Mouse (Mus musculus) heart, adult 2 months (tissue): ENCODE measurements around the gene Shisa3. TPM values are rescaled to one million over a fixed set of nuclear protein-coding genes. Genes with fewer than 3 reads are reported as not detected.

Experiments
- DNase-seq, 2 experiments: peaks; one replicate each; pipeline ENCODE4 v3.0.0; 2021
- H3K27ac ChIP-seq: fragments of 200-600 bp; 2 replicates; pipeline ENCODE4 v1.8.1; 2022
- H3K27me3 ChIP-seq: fragments of 200-500 bp; 2 replicates; pipeline ENCODE4 v1.6.1; 2012; ENCODE audit warnings: mild to moderate bottlenecking, low read length, inconsistent platforms, mixed read lengths; ENCODE audit not compliant: control insufficient read depth, insufficient read depth
- H3K36me3 ChIP-seq: fragments of 200-500 bp; 2 replicates; pipeline ENCODE4 v1.6.1; 2012; ENCODE audit warnings: low read length, inconsistent platforms; ENCODE audit not compliant: control insufficient read depth, insufficient read depth
- H3K4me1 ChIP-seq: fragments of 200-500 bp; 2 replicates; pipeline ENCODE4 v1.6.1; 2011; ENCODE audit warnings: low read length; ENCODE audit not compliant: control insufficient read depth, insufficient read depth
- H3K4me3 ChIP-seq: fragments of 200-600 bp; 2 replicates; pipeline ENCODE4 v1.8.1; 2022
- H3K79me2 ChIP-seq: fragments of 200-500 bp; replicated peaks from 2 replicates; pipeline ENCODE4 v1.6.1; 2012; ENCODE audit warnings: mild to moderate bottlenecking, inconsistent platforms, low read length, moderate library complexity, mixed read lengths; ENCODE audit not compliant: control insufficient read depth, insufficient read depth
- H3K9ac ChIP-seq: fragments of 200-500 bp; 2 replicates; pipeline ENCODE4 v1.6.1; 2012; ENCODE audit warnings: low read depth, mild to moderate bottlenecking, control low read depth, inconsistent platforms, low read length, mixed read lengths
- CTCF ChIP-seq: fragments of 200-600 bp; IDR thresholded peaks from 2 replicates; pipeline ENCODE4 v1.8.1; 2022; ENCODE audit warnings: antibody characterized with exemption, mild to moderate bottlenecking, moderate library complexity
- EP300 ChIP-seq: fragments of 200-500 bp; IDR thresholded peaks from 2 replicates; pipeline ENCODE4 v1.6.1; 2011; ENCODE audit warnings: low read depth, low read length, control low read depth; ENCODE audit not compliant: insufficient read depth
- POLR2A ChIP-seq: fragments of 200-500 bp; IDR thresholded peaks from 2 replicates; pipeline ENCODE4 v1.6.1; 2011; ENCODE audit warnings: mild to moderate bottlenecking, low read depth, low read length, control low read depth; ENCODE audit not compliant: insufficient read depth
- WGBS: fragments of 180-500 bp; shearing (Covaris S2); methylation state at CpG from one replicate; pipeline ENCODE4 v1.1.7; 2018; 5-methylcytosine and 5-hydroxymethylcytosine counted together
- intact Hi-C: fragments of 180-260 bp; cut with DNase I; formaldehyde crosslinking; loops from one replicate; pipeline ENCODE4 v1.15.1; 2025
- polyA plus RNA-seq: library from polyadenylated mRNA; depleted of rRNA; stranded (reverse); fragments of >200 nt; gene quantifications from 2 replicates; pipeline ENCODE4 v1.2.3, GENCODE M21; 2012
- total RNA-seq, 2 experiments: library from RNA; stranded (reverse); gene quantifications; 2 replicates each; pipeline ENCODE4 v1.2.3; 2021

Gene Shisa3
- total and polyA plus RNA-seq, 3 experiments = 0.59 to 1.2 (median 0.80) TPM

GRCm38 (mm10) chr5:67649156-67649555 is 41.5 kb downstream of the Shisa3 start:
- Histone ChIP-seq H3K27me3 (no peaks in the 10 kb centered on the region), H3K4me1 (no peaks in the 10 kb centered on the region), H3K27ac (no peak overlapping the region), H3K79me2 (no peaks in the 10 kb centered on the region), H3K9ac (no peak overlapping the region), H3K36me3 (no peaks in the 10 kb centered on the region), H3K4me3 (no peak overlapping the region)
- TF ChIP-seq CTCF (no peak), EP300 (no peak), POLR2A (no peak)
- DNase-seq = no peak
- intact Hi-C loops = no loop called here
- 75% methylated on average over 4 of the region's 4 CpGs for WGBS

- no peaks in the 10 kb centered on the region for H3K36me3 ChIP-seq
- H3K27me3 ChIP-seq = no peaks in the 10 kb centered on the region
- H3K27ac ChIP-seq = no peak overlapping the region
- H3K9ac ChIP-seq = no peak overlapping the region
- H3K4me3 ChIP-seq = no peak overlapping the region
- H3K79me2 ChIP-seq = no peaks in the 10 kb centered on the region
- TF ChIP-seq POLR2A (no peak), CTCF (no peak), EP300 (no peak)
- DNase-seq = no peak
- intact Hi-C loops = no loop called here
- WGBS = 94% methylated on average over 5 of the region's 5 CpGs
- H3K4me1 ChIP-seq = peaks cover under 1% of the 10 kb centered on the region; the same call in 1 of the 2 replicates
These were observed 42.3 kb downstream of the Shisa3 start for GRCm38 (mm10) chr5:67650021-67650420.

- 81% methylated on average over 4 of the region's 4 CpGs for WGBS
- TF ChIP-seq CTCF (no peak), EP300 (no peak), POLR2A (no peak)
These were observed 44.8 kb downstream of the Shisa3 start for GRCm38 (mm10) chr5:67652468-67652867.

GRCm38 (mm10) chr5:67653543-67653942 is 45.9 kb downstream of the Shisa3 start:
- Histone ChIP-seq H3K79me2 (no peaks in the 10 kb centered on the region), H3K27ac (no peak overlapping the region), H3K36me3 (no peaks in the 10 kb centered on the region), H3K27me3 (no peaks in the 10 kb centered on the region), H3K9ac (no peak overlapping the region), H3K4me1 (peaks cover 1% of the 10 kb centered on the region; the same call in 1 of the 2 replicates), H3K4me3 (no peak overlapping the region)
- no peak for DNase-seq
- TF ChIP-seq EP300 = no peak
- TF ChIP-seq CTCF = no peak
- TF ChIP-seq POLR2A = no peak
- intact Hi-C loops = no loop called here
- 98% methylated on average over 3 of the region's 3 CpGs for WGBS

More at GRCm38 (mm10) chr5:67652468-67652867, 44.8 kb downstream of the Shisa3 start:
- Histone ChIP-seq H3K4me1 (peaks cover 1% of the 10 kb centered on the region; the same call in 1 of the 2 replicates), H3K79me2 (no peaks in the 10 kb centered on the region), H3K27me3 (no peaks in the 10 kb centered on the region), H3K4me3 (no peak overlapping the region), H3K36me3 (no peaks in the 10 kb centered on the region), H3K27ac (no peak overlapping the region), H3K9ac (no peak overlapping the region)
- intact Hi-C loops = no loop called here
- no peak for DNase-seq

- DNase-seq = no peak
- Histone ChIP-seq H3K27me3 (no peaks in the 10 kb centered on the region), H3K27ac (no peak overlapping the region), H3K4me1 (peaks cover 1% of the 10 kb centered on the region; the same call in 1 of the 2 replicates), H3K79me2 (no peaks in the 10 kb centered on the region), H3K4me3 (no peak overlapping the region), H3K36me3 (no peaks in the 10 kb centered on the region), H3K9ac (no peak overlapping the region)
- intact Hi-C loops = no loop called here
- no peak for TF ChIP-seq POLR2A
- WGBS = 69% methylated on average over 5 of the region's 5 CpGs
These were observed 46.9 kb downstream of the Shisa3 start for GRCm38 (mm10) chr5:67654572-67654971.

GRCm38 (mm10) chr5:67655696-67656519 is 48.2 kb downstream of the Shisa3 start:
- Histone ChIP-seq H3K4me3 (no peak overlapping the region), H3K27ac (no peak overlapping the region), H3K4me1 (peaks cover 1% of the 10 kb centered on the region; the same call in 1 of the 2 replicates), H3K9ac (no peak overlapping the region), H3K36me3 (no peaks in the 10 kb centered on the region), H3K79me2 (no peaks in the 10 kb centered on the region), H3K27me3 (no peaks in the 10 kb centered on the region)
- intact Hi-C loops = no loop called here
- no peak for DNase-seq
- TF ChIP-seq POLR2A (no peak), CTCF (no peak), EP300 (no peak)
- WGBS = 79% methylated on average over 14 of the region's 14 CpGs
